Mouse (Mus musculus) lung, postnatal 14 days (tissue): ENCODE measurements at regions not wholly inside any gene's neighbourhood (a gene's known extent, or its start where the extent isn't known, plus 50 kb on each side); places are given as distances from the start of the nearest gene placed in this dataset.
A peak's percentile ranks its signal among the peaks of the same experiment; 100 is the strongest.

Source experiments
- DNase-seq: peaks from one replicate; pipeline ENCODE4 v3.0.0; 2021

GRCm38 (mm10) chrX:11180194-11180816 is 118.8 kb upstream of the H2al1a start:
- DNase-seq, result no peak

- DNase-seq, result peak; percentile 36
Observed at GRCm38 (mm10) chrX:11181855-11182254, 117.2 kb upstream of the H2al1a start.

- DNase-seq, result no peak
Observed at GRCm38 (mm10) chrX:11190851-11191250, 108.2 kb upstream of the H2al1a start.

- no peak for DNase-seq
Observed at GRCm38 (mm10) chrX:11204135-11204534, 94.9 kb upstream of the H2al1a start.

GRCm38 (mm10) chrX:11209895-11210294 is 89.2 kb upstream of the H2al1a start:
- DNase-seq, result no peak

GRCm38 (mm10) chrX:11212811-11213210 is 86.2 kb upstream of the H2al1a start:
- no peak for DNase-seq

GRCm38 (mm10) chrX:11213492-11213891 is 85.6 kb upstream of the H2al1a start:
- peak; percentile 59 for DNase-seq

GRCm38 (mm10) chrX:11239066-11239465 is 60.0 kb upstream of the H2al1a start:
- DNase-seq, result no peak

GRCm38 (mm10) chrX:11245576-11245975 is 53.5 kb upstream of the H2al1a start:
- DNase-seq, result no peak
